Mouse (Mus musculus): Measurements from ENCODE around the gene Nxph1. TPM values are rescaled to one million over a fixed set of nuclear protein-coding genes. Genes with fewer than 3 reads are reported as not detected.

Nxph1 gene
- polyA plus RNA-seq (2014; fragmentation: Nextera tagmentation; extraction: Ambion mirVana), result not detected in 2 replicates

DNA sequence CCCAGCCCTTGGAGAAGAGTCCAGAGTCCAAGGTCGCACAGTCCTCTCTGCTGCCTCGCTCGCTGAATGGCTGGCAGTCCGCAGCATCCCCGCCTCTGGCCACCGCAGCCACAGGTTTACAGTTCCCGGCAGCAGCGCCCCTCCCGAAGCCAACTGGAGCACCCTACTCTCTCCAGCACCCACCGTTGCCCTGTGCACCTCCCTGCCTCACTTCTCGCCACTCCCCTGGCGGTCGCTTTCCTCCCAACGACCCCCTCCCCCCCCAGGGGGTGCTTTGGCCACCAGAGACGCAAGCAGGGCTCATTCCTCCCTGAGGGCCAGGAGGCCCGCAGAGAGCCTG, at the start of gene Nxph1:
Gene Nxph1, plus strand, starts transcription at position 301 of the 340 bp plus-strand sequence.
- Histone ChIP-seq H3K4me2 (peak within 1 kb of the TSS; percentile 40), H3K4me1 (ENCODE audit: insufficient read depth) (no peaks in the 10 kb centered on the region), H3K9ac (no peak within 1 kb of the TSS), H3K4me3 (ENCODE audit: low read depth, low read length) (peak within 1 kb of the TSS; percentile 17; the same call in 1 of the 2 replicates), H3K27ac (ENCODE audit: low read depth) (no peak within 1 kb of the TSS), H3K27me3 (ENCODE audit: insufficient read depth, low read length) (peaks cover 61% of the 10 kb centered on the region), H3K9me3 (ENCODE audit: low read depth, low read length) (no peaks in the 10 kb centered on the region), H3K36me3 (ENCODE audit: insufficient read depth) (no peaks in the 10 kb centered on the region)
- 4% methylated on average over 16 of the region's 16 CpGs for WGBS
- peak; percentile 42; the same call in 1 of the 2 replicates for ATAC-seq (ENCODE audit: insufficient read depth)
- DNase-seq, result no peak
- TF ChIP-seq CTCF (IDR thresholded peaks at IDR 0.05; ENCODE audit: low read depth), result no peak

DNA sequence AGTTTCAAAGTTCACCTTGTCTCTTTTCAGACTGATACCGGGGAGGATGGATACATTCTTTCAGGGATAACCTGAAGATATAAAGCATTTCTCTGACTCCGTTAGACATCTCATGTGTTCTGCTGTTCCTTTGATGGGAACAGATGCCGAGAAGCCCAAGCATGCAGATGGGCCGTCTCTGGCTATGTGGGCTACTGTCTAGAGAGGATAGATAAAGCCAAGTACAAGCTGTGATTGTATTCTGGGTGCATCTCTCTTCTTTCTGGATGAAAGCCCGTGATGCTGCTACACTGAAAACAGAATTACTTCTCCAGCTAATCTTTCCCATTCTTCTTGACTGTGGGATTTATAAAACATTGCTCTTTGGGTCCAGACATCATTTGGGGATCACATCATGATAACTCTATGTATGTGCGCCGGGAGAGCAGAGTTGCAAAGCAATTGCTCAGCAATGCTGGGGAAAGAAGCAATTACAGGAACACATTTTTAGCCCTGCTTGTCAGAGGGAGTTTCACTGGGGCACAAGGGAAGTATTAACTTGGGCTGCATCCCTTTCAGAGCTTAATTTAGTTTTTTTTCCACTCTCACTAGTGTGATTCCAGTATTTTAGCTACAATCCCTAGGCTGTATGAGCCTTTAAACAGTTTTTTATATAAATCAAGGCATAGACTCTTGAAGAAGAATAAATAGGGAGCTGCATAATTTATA, 48.1 kb upstream of the Nxph1 start:
- H3K9ac ChIP-seq, result no peak overlapping the region
- H3K9me3 ChIP-seq (ENCODE audit: low read depth, low read length), result no peaks in the 10 kb centered on the region
- H3K4me2 ChIP-seq, result no peak overlapping the region
- DNase-seq, result no peak
- 71% methylated on average over 7 of the region's 7 CpGs for WGBS
- no peak for TF ChIP-seq CTCF (IDR thresholded peaks at IDR 0.05; ENCODE audit: low read depth)
- no peaks in the 10 kb centered on the region for H3K4me1 ChIP-seq (ENCODE audit: insufficient read depth)
- no peaks in the 10 kb centered on the region for H3K36me3 ChIP-seq (ENCODE audit: insufficient read depth)
- no peak for ATAC-seq (ENCODE audit: insufficient read depth)
- H3K27ac ChIP-seq (ENCODE audit: low read depth), result no peak overlapping the region
- no peak overlapping the region for H3K4me3 ChIP-seq (ENCODE audit: low read depth, low read length)
- no peaks in the 10 kb centered on the region for H3K27me3 ChIP-seq (ENCODE audit: insufficient read depth, low read length)

DNA sequence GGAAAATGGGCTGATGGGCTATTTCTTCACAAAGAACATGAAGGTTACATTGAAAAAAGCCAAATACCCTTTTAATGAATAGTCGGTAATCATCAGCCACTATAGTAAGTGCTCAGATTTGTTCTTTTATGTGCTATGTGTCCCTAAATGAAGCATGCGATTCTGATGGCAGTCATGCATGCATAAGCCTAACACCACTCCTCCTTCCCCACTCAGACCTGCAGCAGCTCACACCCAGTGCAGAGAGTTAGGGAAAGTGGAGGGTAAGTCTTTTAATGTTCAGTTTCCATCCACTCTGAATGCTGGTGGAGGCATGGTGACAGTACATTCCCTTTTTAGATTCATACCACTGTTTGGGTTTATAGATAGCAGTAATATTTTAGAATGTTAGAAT, 47.5 kb upstream of the Nxph1 start:
- Histone ChIP-seq H3K27me3 (ENCODE audit: insufficient read depth, low read length) (no peaks in the 10 kb centered on the region), H3K4me3 (ENCODE audit: low read depth, low read length) (no peak overlapping the region), H3K4me1 (ENCODE audit: insufficient read depth) (no peaks in the 10 kb centered on the region), H3K27ac (ENCODE audit: low read depth) (no peak overlapping the region), H3K9ac (no peak overlapping the region), H3K36me3 (ENCODE audit: insufficient read depth) (no peaks in the 10 kb centered on the region), H3K9me3 (ENCODE audit: low read depth, low read length) (no peaks in the 10 kb centered on the region), H3K4me2 (no peak overlapping the region)
- ATAC-seq (ENCODE audit: insufficient read depth) (no peak), DNase-seq (no peak)
- WGBS, result 79% methylated on average over 2 of the region's 2 CpGs
- no peak for TF ChIP-seq CTCF (IDR thresholded peaks at IDR 0.05; ENCODE audit: low read depth)

DNA sequence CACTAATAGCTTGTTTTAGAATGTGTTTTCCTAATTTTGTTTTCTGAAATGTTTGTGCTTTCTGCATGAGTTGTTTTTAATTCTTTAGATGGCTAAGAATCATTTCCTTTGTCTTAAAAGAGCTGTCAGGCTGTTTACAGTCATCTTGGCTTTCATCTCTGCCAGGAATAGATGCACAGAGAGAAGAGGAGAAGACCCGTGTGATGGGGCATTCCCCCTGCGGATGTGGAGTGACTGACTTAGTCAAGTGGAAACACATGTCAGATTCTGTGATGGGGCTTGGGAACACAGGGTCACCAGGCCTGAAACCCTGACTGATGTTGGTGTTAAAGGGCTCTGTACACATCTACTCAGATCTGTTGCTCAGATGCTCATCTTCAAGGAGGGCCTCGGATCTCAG, 40.3 kb upstream of the Nxph1 start:
- Histone ChIP-seq H3K27me3 (ENCODE audit: insufficient read depth, low read length) (no peaks in the 10 kb centered on the region), H3K9me3 (ENCODE audit: low read depth, low read length) (no peaks in the 10 kb centered on the region), H3K4me2 (no peak overlapping the region), H3K36me3 (ENCODE audit: insufficient read depth) (no peaks in the 10 kb centered on the region), H3K4me1 (ENCODE audit: insufficient read depth) (no peaks in the 10 kb centered on the region), H3K9ac (no peak overlapping the region), H3K4me3 (ENCODE audit: low read depth, low read length) (no peak overlapping the region), H3K27ac (ENCODE audit: low read depth) (no peak overlapping the region)
- DNase-seq, result no peak
- TF ChIP-seq CTCF (IDR thresholded peaks at IDR 0.05; ENCODE audit: low read depth), result no peak
- WGBS, result 50% methylated on average over 3 of the region's 3 CpGs
- no peak for ATAC-seq (ENCODE audit: insufficient read depth)

DNA sequence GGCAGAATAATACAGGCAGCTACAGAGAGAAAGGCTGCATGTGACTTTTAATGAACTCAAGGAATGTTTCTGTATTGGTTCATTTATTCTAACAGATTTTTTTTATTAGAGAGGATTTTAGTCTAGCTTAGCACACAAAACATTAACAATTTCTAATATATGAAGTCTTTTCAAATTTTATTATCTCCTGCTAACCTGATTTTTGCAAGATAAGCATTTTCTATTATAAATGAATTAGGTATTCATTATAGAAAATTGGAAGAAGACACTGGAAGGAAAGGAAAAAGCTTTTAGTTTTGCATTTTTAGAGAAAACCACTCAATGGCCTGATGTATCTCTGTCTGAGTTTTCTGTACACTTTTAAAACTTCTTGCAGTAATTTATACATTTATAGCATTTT, 34.8 kb upstream of the Nxph1 start:
- Histone ChIP-seq H3K4me2 (no peak overlapping the region), H3K27me3 (ENCODE audit: insufficient read depth, low read length) (no peaks in the 10 kb centered on the region), H3K9ac (no peak overlapping the region), H3K36me3 (ENCODE audit: insufficient read depth) (no peaks in the 10 kb centered on the region), H3K9me3 (ENCODE audit: low read depth, low read length) (no peaks in the 10 kb centered on the region), H3K4me1 (ENCODE audit: insufficient read depth) (no peaks in the 10 kb centered on the region), H3K4me3 (ENCODE audit: low read depth, low read length) (no peak overlapping the region), H3K27ac (ENCODE audit: low read depth) (no peak overlapping the region)
- ATAC-seq (ENCODE audit: insufficient read depth), result no peak
- no peak for DNase-seq
- no peak for TF ChIP-seq CTCF (IDR thresholded peaks at IDR 0.05; ENCODE audit: low read depth)

DNA sequence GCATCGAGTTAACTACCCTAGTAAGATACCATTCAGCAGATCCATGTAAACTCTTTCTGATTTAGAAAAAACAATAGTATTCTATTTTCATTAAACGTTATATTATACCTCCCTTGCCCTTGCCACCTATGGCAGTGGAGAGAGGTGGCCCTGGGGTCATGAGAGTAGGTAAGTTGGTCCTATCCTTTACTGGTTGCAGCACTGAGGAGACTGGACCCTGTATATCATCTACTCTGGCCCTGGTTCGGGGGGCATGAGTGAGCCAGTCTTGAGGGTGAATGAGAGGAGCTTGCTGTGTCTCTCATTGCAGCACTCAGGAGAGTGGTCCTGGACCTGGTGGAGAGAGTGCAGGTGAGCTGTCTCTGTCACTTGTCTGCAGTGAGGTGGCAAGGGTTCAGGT, 33.5 kb upstream of the Nxph1 start:
- no peaks in the 10 kb centered on the region for H3K27me3 ChIP-seq (ENCODE audit: insufficient read depth, low read length)
- no peaks in the 10 kb centered on the region for H3K36me3 ChIP-seq (ENCODE audit: insufficient read depth)
- no peak overlapping the region for H3K9ac ChIP-seq
- H3K4me3 ChIP-seq (ENCODE audit: low read depth, low read length), result no peak overlapping the region
- WGBS, result 75% methylated on average over 3 of the region's 3 CpGs
- TF ChIP-seq CTCF (IDR thresholded peaks at IDR 0.05; ENCODE audit: low read depth), result no peak
- no peaks in the 10 kb centered on the region for H3K9me3 ChIP-seq (ENCODE audit: low read depth, low read length)
- ATAC-seq (ENCODE audit: insufficient read depth) (no peak), DNase-seq (no peak)
- H3K4me2 ChIP-seq, result no peak overlapping the region
- H3K27ac ChIP-seq (ENCODE audit: low read depth), result no peak overlapping the region
- no peaks in the 10 kb centered on the region for H3K4me1 ChIP-seq (ENCODE audit: insufficient read depth)

DNA sequence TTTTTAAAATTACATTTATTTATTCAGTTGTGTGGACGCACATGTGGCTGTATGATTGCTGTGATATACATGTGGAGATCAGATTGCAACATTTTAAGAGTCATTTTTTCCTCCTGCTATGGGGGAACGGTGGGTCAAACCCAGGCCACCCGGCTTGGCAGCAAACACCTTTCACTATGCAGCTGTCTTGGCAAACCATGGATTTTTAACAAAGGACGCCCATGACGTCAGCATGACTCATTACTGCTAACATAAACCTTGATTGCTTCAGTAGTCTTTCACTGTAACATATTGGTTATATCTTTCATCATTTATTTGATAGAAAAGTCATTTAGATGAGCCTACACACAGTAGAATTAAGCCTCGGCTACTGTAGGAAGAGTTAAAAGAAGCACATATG, 23.8 kb upstream of the Nxph1 start:
- DNase-seq (peak; percentile 3), ATAC-seq (ENCODE audit: insufficient read depth) (no peak)
- no peak overlapping the region for H3K27ac ChIP-seq (ENCODE audit: low read depth)
- no peak overlapping the region for H3K4me2 ChIP-seq
- no peak overlapping the region for H3K9ac ChIP-seq
- H3K36me3 ChIP-seq (ENCODE audit: insufficient read depth), result no peaks in the 10 kb centered on the region
- H3K27me3 ChIP-seq (ENCODE audit: insufficient read depth, low read length), result no peaks in the 10 kb centered on the region
- 49% methylated on average over 6 of the region's 6 CpGs for WGBS
- no peaks in the 10 kb centered on the region for H3K9me3 ChIP-seq (ENCODE audit: low read depth, low read length)
- TF ChIP-seq CTCF (IDR thresholded peaks at IDR 0.05; ENCODE audit: low read depth), result no peak
- H3K4me1 ChIP-seq (ENCODE audit: insufficient read depth), result no peaks in the 10 kb centered on the region
- no peak overlapping the region for H3K4me3 ChIP-seq (ENCODE audit: low read depth, low read length)
